Mouse (Mus musculus) thymus, adult 2 months (tissue): ENCODE measurements at regions not wholly inside any gene's neighbourhood (a gene's known extent, or its start where the extent isn't known, plus 50 kb on each side); places are given as distances from the start of the nearest gene placed in this dataset.
"Not testable (repeated sequence)": the region's sequence is repeated elsewhere in the genome, so short reads cannot be mapped to it uniquely, and the experiment has no call there.

Experiments used
- CTCF ChIP-seq: fragments of 200-500 bp; IDR thresholded peaks from 2 replicates; pipeline ENCODE4 v1.5.1; 2012; ENCODE audit warnings: mild to moderate bottlenecking, control low read depth, low read length, moderate library complexity, borderline replicate concordance; ENCODE audit not compliant: control insufficient read depth, poor library complexity, insufficient read depth; ENCODE audit errors: extremely low read depth
- POLR2A ChIP-seq: fragments of 200-500 bp; IDR thresholded peaks from 2 replicates; pipeline ENCODE4 v1.6.1; 2012; ENCODE audit warnings: mild to moderate bottlenecking, low read length, control low read depth, moderate library complexity; ENCODE audit not compliant: control insufficient read depth, poor library complexity, insufficient read depth; ENCODE audit errors: extremely low read depth

DNA sequence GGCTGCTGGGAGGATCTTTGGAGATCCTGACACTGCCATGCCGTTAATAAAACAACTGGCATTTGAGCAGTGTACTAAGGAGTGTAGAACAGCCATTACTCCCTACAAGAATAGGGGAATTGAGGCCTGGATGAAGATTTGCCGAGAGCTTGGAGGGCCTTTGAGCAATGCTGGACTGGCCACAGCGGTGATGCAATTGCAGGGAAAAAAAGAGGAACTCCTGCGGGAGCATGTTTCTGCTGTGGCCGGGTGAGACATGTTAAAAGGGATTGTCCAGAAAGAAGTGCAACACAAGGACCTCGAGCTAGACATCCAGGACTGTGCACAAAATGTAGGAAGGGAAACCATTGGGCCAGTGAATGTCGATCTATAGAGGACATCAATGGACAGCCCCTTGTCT is 170.1 kb downstream of the Slco6d1 start:
- not testable (repeated sequence) for TF ChIP-seq CTCF, POLR2A
